Mouse (Mus musculus): Measurements from ENCODE around the gene Mapk10. TPM values are rescaled to one million over a fixed set of nuclear protein-coding genes. Genes with fewer than 3 reads are reported as not detected.

The Mapk10 gene
- total and polyA plus RNA-seq, 3 experiments = 0.10 to 0.95 (median 0.47) TPM

- no peaks in the 10 kb centered on the region for H3K27me3 ChIP-seq (replicated peaks)
- no peaks in the 10 kb centered on the region for H3K9me3 ChIP-seq (replicated peaks; ENCODE audit: low read length)
- in situ Hi-C loops (cut with MboI; ENCODE audit: low pct_ligation_motif_present, low pct_unique_long_range_greater_than_20kb, low sequenced_read_pairs) = no loop called here
- dilution Hi-C loops (cut with MboI; ENCODE audit: extremely low pct_ligation_motif_present, extremely low pct_unique_long_range_greater_than_20kb, low sequenced_read_pairs) = no loop called here
- H3K4me1 ChIP-seq (ENCODE audit: control insufficient read depth in 1 of 2, insufficient read depth in 2 of 2) = no peaks in the 10 kb centered on the region
- H3K4me2 ChIP-seq (ENCODE audit: insufficient read depth, low read depth, poor library complexity, severe bottlenecking) = no peak overlapping the region
- H3K9ac ChIP-seq (ENCODE audit: insufficient read depth, low read depth) = no peak overlapping the region
- H3K79me2 ChIP-seq (replicated peaks; ENCODE audit: control insufficient read depth, extremely low read depth, insufficient read depth, poor library complexity, severe bottlenecking) = no peaks in the 10 kb centered on the region
- TF ChIP-seq POLR2AphosphoS2 (IDR thresholded peaks at IDR 0.05; ENCODE audit: low read depth, low read length) = no peak
- H3K36me3 ChIP-seq (replicated peaks in 1 of 2; ENCODE audit: control insufficient read depth in 1 of 2, insufficient read depth in 1 of 2, low read length in 1 of 2) = no peaks in the 10 kb centered on the region
- no peak overlapping the region for H3K27ac ChIP-seq (ENCODE audit: insufficient read depth, low read depth)
- no peak for DNase-seq (ENCODE audit: extremely low read depth)
- no peak overlapping the region for H3K4me3 ChIP-seq (replicated peaks in 1 of 3; ENCODE audit: low read depth in 2 of 3, low read length in 2 of 3, poor library complexity in 1 of 3)
Measured at GRCm38 (mm10) chr5:102964396-102964795, 246.7 kb downstream of the Mapk10 start.

GRCm38 (mm10) chr5:102953414-102953813, 257.7 kb downstream of the Mapk10 start:
- in situ Hi-C loops (cut with MboI; ENCODE audit: low pct_ligation_motif_present, low pct_unique_long_range_greater_than_20kb, low sequenced_read_pairs) (no loop called here), dilution Hi-C loops (cut with MboI; ENCODE audit: extremely low pct_ligation_motif_present, extremely low pct_unique_long_range_greater_than_20kb, low sequenced_read_pairs) (no loop called here)
- Histone ChIP-seq H3K4me2 (ENCODE audit: insufficient read depth, low read depth, poor library complexity, severe bottlenecking) (no peak overlapping the region), H3K27ac (ENCODE audit: insufficient read depth, low read depth) (no peak overlapping the region), H3K27me3 (replicated peaks) (no peaks in the 10 kb centered on the region), H3K36me3 (replicated peaks in 1 of 2; ENCODE audit: control insufficient read depth in 1 of 2, insufficient read depth in 1 of 2, low read length in 1 of 2) (no peaks in the 10 kb centered on the region), H3K79me2 (replicated peaks; ENCODE audit: control insufficient read depth, extremely low read depth, insufficient read depth, poor library complexity, severe bottlenecking) (no peaks in the 10 kb centered on the region), H3K4me1 (ENCODE audit: control insufficient read depth in 1 of 2, insufficient read depth in 2 of 2) (no peaks in the 10 kb centered on the region), H3K9me3 (replicated peaks; ENCODE audit: low read length) (no peaks in the 10 kb centered on the region), H3K9ac (ENCODE audit: insufficient read depth, low read depth) (no peak overlapping the region), H3K4me3 (replicated peaks in 1 of 3; ENCODE audit: low read depth in 2 of 3, low read length in 2 of 3, poor library complexity in 1 of 3) (no peak overlapping the region)
- DNase-seq (ENCODE audit: extremely low read depth) = no peak
- TF ChIP-seq ZC3H11A (IDR thresholded peaks at IDR 0.05; ENCODE audit: low read depth, low read length) = no peak
- no peak for TF ChIP-seq MXI1 (IDR thresholded peaks at IDR 0.05; ENCODE audit: low read depth, low read length)
- TF ChIP-seq SMC3 (IDR thresholded peaks at IDR 0.05; ENCODE audit: low read depth, low read length) = no peak
- no peak for TF ChIP-seq MYC (IDR thresholded peaks at IDR 0.05; ENCODE audit: low read depth, low read length)
- TF ChIP-seq NELFE (IDR thresholded peaks at IDR 0.05; ENCODE audit: low read depth, low read length) = no peak
- no peak for TF ChIP-seq HCFC1 (IDR thresholded peaks at IDR 0.05; ENCODE audit: low read depth, low read length)
- no peak for TF ChIP-seq TBP (conservative IDR thresholded peaks at IDR 0.05; ENCODE audit: low read depth, low read length)
- no peak for TF ChIP-seq CHD1 (IDR thresholded peaks at IDR 0.05; ENCODE audit: low read depth, low read length)
- TF ChIP-seq POLR2AphosphoS2 (IDR thresholded peaks at IDR 0.05; ENCODE audit: low read depth, low read length) = no peak

- no peaks in the 10 kb centered on the region for H3K79me2 ChIP-seq (replicated peaks; ENCODE audit: control insufficient read depth, extremely low read depth, insufficient read depth, poor library complexity, severe bottlenecking)
- H3K4me2 ChIP-seq (ENCODE audit: insufficient read depth, low read depth, poor library complexity, severe bottlenecking) = no peak overlapping the region
- H3K27ac ChIP-seq (ENCODE audit: insufficient read depth, low read depth) = no peak overlapping the region
- H3K27me3 ChIP-seq (replicated peaks) = no peaks in the 10 kb centered on the region
- no peak for TF ChIP-seq CTCF (conservative IDR thresholded peaks at IDR 0.05 in 1 of 2, IDR thresholded peaks at IDR 0.05 in 1 of 2; ENCODE audit: low read depth in 2 of 2, low read length in 2 of 2)
- no peak for TF ChIP-seq MEF2A (IDR thresholded peaks at IDR 0.05; ENCODE audit: borderline replicate concordance, low read depth, low read length)
- TF ChIP-seq ZNF384 (IDR thresholded peaks at IDR 0.05; ENCODE audit: low read depth, low read length) = no peak
- no peak for TF ChIP-seq KAT2A (IDR thresholded peaks at IDR 0.05; ENCODE audit: insufficient replicate concordance, low read length)
- TF ChIP-seq ELF1 (IDR thresholded peaks at IDR 0.05; ENCODE audit: low read depth, low read length) = no peak
- no peak for TF ChIP-seq SIN3A (IDR thresholded peaks at IDR 0.05; ENCODE audit: low read length)
- no peak for TF ChIP-seq BHLHE40 (IDR thresholded peaks at IDR 0.05; ENCODE audit: low read depth, low read length)
- TF ChIP-seq RAD21 (IDR thresholded peaks at IDR 0.05; ENCODE audit: low read depth, low read length) = no peak
- no peak for TF ChIP-seq TCF12 (IDR thresholded peaks at IDR 0.05; ENCODE audit: low read depth, low read length)
- TF ChIP-seq MAX (IDR thresholded peaks at IDR 0.05; ENCODE audit: low read length) = no peak
- no peak for TF ChIP-seq IRF4 (IDR thresholded peaks at IDR 0.05; ENCODE audit: low read depth, low read length)
- TF ChIP-seq SMC3 (IDR thresholded peaks at IDR 0.05; ENCODE audit: low read depth, low read length) = no peak
- TF ChIP-seq USF2 (conservative IDR thresholded peaks at IDR 0.05; ENCODE audit: low read depth, low read length) = no peak
- no peak for TF ChIP-seq PAX5 (IDR thresholded peaks at IDR 0.05; ENCODE audit: low read length)
- H3K9ac ChIP-seq (ENCODE audit: insufficient read depth, low read depth) = no peak overlapping the region
- DNase-seq (ENCODE audit: extremely low read depth) = no peak
- in situ Hi-C loops (cut with MboI; ENCODE audit: low pct_ligation_motif_present, low pct_unique_long_range_greater_than_20kb, low sequenced_read_pairs) (no loop called here), dilution Hi-C loops (cut with MboI; ENCODE audit: extremely low pct_ligation_motif_present, extremely low pct_unique_long_range_greater_than_20kb, low sequenced_read_pairs) (no loop called here)
- H3K9me3 ChIP-seq (replicated peaks; ENCODE audit: low read length) = no peaks in the 10 kb centered on the region
- no peaks in the 10 kb centered on the region for H3K36me3 ChIP-seq (replicated peaks in 1 of 2; ENCODE audit: control insufficient read depth in 1 of 2, insufficient read depth in 1 of 2, low read length in 1 of 2)
- H3K4me1 ChIP-seq (ENCODE audit: control insufficient read depth in 1 of 2, insufficient read depth in 2 of 2) = no peaks in the 10 kb centered on the region
- no peak overlapping the region for H3K4me3 ChIP-seq (replicated peaks in 1 of 3; ENCODE audit: low read depth in 2 of 3, low read length in 2 of 3, poor library complexity in 1 of 3)
Measured at GRCm38 (mm10) chr5:102952918-102953317, 258.2 kb downstream of the Mapk10 start.
